Mouse (Mus musculus) myocyte (in vitro differentiated cells): ENCODE results near the gene Caskin1. TPM values are rescaled to one million over a fixed set of nuclear protein-coding genes. Genes with fewer than 3 reads are reported as not detected.
A peak's percentile ranks its signal among the peaks of the same experiment; 100 is the strongest.

Source experiments
- H3K27me3 ChIP-seq: one replicate; pipeline ENCODE4 v1.6.1; 2011; ENCODE audit not compliant: control insufficient read depth, insufficient read depth, insufficient read length
- H3K36me3 ChIP-seq: one replicate; pipeline ENCODE4 v1.6.1; 2011; ENCODE audit not compliant: control insufficient read depth, insufficient read depth
- H3K4me2 ChIP-seq: one replicate; pipeline ENCODE4 v1.6.1; 2011; ENCODE audit warnings: low read depth, control low read depth
- H3K4me3 ChIP-seq: one replicate; pipeline ENCODE4 v1.5.1; 2011; ENCODE audit warnings: mild to moderate bottlenecking, control low read depth, moderate library complexity
- H3K79me2 ChIP-seq: one replicate; pipeline ENCODE4 v1.6.1; 2011; ENCODE audit not compliant: control insufficient read depth, insufficient read depth
- H3ac ChIP-seq: one replicate; pipeline ENCODE4 v1.6.1; 2011; ENCODE audit not compliant: control insufficient read depth, insufficient read length
- CEBPB ChIP-seq: IDR thresholded peaks from 2 replicates; pipeline ENCODE4 v1.6.1; 2011; ENCODE audit warnings: mild to moderate bottlenecking, moderate library complexity; ENCODE audit not compliant: poor library complexity, insufficient read depth, severe bottlenecking
- E2F4 ChIP-seq: IDR thresholded peaks from one replicate; pipeline ENCODE4 v1.6.1; 2011; ENCODE audit warnings: mild to moderate bottlenecking, control low read depth, moderate library complexity; ENCODE audit not compliant: insufficient read depth
- MAX ChIP-seq: IDR thresholded peaks from one replicate; pipeline ENCODE4 v1.6.1; 2011; ENCODE audit warnings: low read depth, mild to moderate bottlenecking, control low read depth
- MYOD1 ChIP-seq, 3 experiments: IDR thresholded peaks; one replicate each; pipeline ENCODE4 v1.6.1; 2011; ENCODE audit warnings: control low read depth in 2 of 3, low read depth in 2 of 3, mild to moderate bottlenecking in 2 of 3, moderate library complexity in 1 of 3; ENCODE audit not compliant: insufficient read length in 2 of 3, control insufficient read depth in 1 of 3
- MYOG ChIP-seq, 3 experiments: IDR thresholded peaks; one replicate each; pipeline ENCODE4 v1.6.1; 2011; ENCODE audit warnings: control low read depth in 2 of 3, low read depth in 2 of 3, mild to moderate bottlenecking in 2 of 3; ENCODE audit not compliant: insufficient read length in 2 of 3, control insufficient read depth in 1 of 3, insufficient read depth in 1 of 3
- POLR2A ChIP-seq: IDR thresholded peaks from one replicate; pipeline ENCODE4 v1.6.1; 2011; ENCODE audit warnings: low read depth, mild to moderate bottlenecking, control low read depth, moderate library complexity; ENCODE audit not compliant: insufficient read length
- POLR2AphosphoS2 ChIP-seq: IDR thresholded peaks from one replicate; pipeline ENCODE4 v1.6.1; 2011; ENCODE audit warnings: low read depth, control low read depth; ENCODE audit not compliant: insufficient read length
- REST ChIP-seq: IDR thresholded peaks from one replicate; pipeline ENCODE4 v1.6.1; 2011; ENCODE audit warnings: mild to moderate bottlenecking, control low read depth, moderate library complexity; ENCODE audit not compliant: insufficient read depth, insufficient read length
- SRF ChIP-seq: IDR thresholded peaks from one replicate; pipeline ENCODE4 v1.6.1; 2011; ENCODE audit warnings: low read depth; ENCODE audit not compliant: control insufficient read depth, insufficient read length
- TCF12 ChIP-seq: IDR thresholded peaks from one replicate; pipeline ENCODE4 v1.6.1; 2011; ENCODE audit warnings: mild to moderate bottlenecking, control low read depth; ENCODE audit not compliant: poor library complexity, insufficient read depth, severe bottlenecking
- TCF3 ChIP-seq: IDR thresholded peaks from one replicate; pipeline ENCODE4 v1.6.1; 2011; ENCODE audit warnings: low read depth, control low read depth; ENCODE audit not compliant: insufficient read length
- USF1 ChIP-seq: IDR thresholded peaks from one replicate; pipeline ENCODE4 v1.6.1; 2011; ENCODE audit warnings: low read depth, mild to moderate bottlenecking, control low read depth, moderate library complexity
- polyA plus RNA-seq: library from polyadenylated mRNA; unstranded; fragments of >200 nt; fragmentation: generic; extraction: Trizol; gene quantifications from one replicate; pipeline ENCODE4 v1.2.1, GENCODE M21; 2012; ENCODE audit warnings: missing spikeins

The Caskin1 gene
- polyA plus RNA-seq, 1 experiment, result 0.16 TPM

- Histone ChIP-seq H3K27me3 (no peaks in the 10 kb centered on the region), H3K36me3 (no peaks in the 10 kb centered on the region), H3ac (peak overlapping the region; percentile 76), H3K79me2 (peaks cover 50% of the 10 kb centered on the region), H3K4me2 (peak overlapping the region; percentile 91), H3K4me3 (peak overlapping the region; percentile 42)
- TF ChIP-seq TCF3 (no peak), REST (no peak), SRF (peak; percentile 89), USF1 (no peak), POLR2AphosphoS2 (peak; percentile 32), MYOD1 (IDR thresholded peaks at IDR 0.05; ENCODE audit: control insufficient read depth in 1 of 3, insufficient read length in 2 of 3, low read depth in 2 of 3) (peak in 1 of 3 experiments; percentile 11), CEBPB (no peak), MAX (no peak), TCF12 (no peak), POLR2A (peak; percentile 15), E2F4 (no peak), MYOG (IDR thresholded peaks at IDR 0.05; ENCODE audit: control insufficient read depth in 1 of 3, insufficient read depth in 1 of 3, insufficient read length in 2 of 3, low read depth in 2 of 3) (peak in 2 of 3 experiments; percentile 36 to 67)
These were observed 62.1 kb downstream of the Caskin1 start for GRCm38 (mm10) chr17:24550416-24551049.

DNA sequence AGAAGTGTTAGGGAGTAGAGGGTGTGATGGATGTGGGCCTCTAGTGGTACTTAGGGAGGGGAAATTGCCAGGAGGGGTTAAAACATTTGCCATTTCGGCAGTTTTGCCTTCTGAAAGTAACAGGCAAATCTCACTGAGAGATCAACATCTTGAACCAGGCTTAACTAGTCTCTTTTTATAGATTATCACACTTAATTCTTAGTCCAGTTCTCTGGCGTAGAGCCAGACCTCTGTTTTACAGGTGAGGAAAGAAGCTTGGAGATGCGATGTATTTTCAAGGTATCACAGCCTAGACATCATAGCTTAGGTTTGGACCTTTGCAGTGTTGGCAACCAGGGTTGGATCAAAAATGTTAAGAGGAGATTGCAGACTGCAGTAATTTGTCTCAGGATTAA is 62.6 kb downstream of the Caskin1 start:
- TF ChIP-seq CEBPB, result no peak
- TF ChIP-seq E2F4, result no peak
- no peak for TF ChIP-seq MAX
- no peak for TF ChIP-seq POLR2A
- Histone ChIP-seq H3K27me3 (no peaks in the 10 kb centered on the region), H3ac (peak overlapping the region; percentile 76), H3K4me2 (peak overlapping the region; percentile 91), H3K36me3 (no peaks in the 10 kb centered on the region), H3K79me2 (peaks cover 56% of the 10 kb centered on the region), H3K4me3 (peak overlapping the region; percentile 42)

- peaks cover 97% of the 10 kb centered on the region for H3K79me2 ChIP-seq
- TF ChIP-seq MYOG (IDR thresholded peaks at IDR 0.05; ENCODE audit: control insufficient read depth in 1 of 3, insufficient read depth in 1 of 3, insufficient read length in 2 of 3, low read depth in 2 of 3) (peak; percentile 73 to 95 (median 83)), CEBPB (no peak), E2F4 (no peak), MYOD1 (IDR thresholded peaks at IDR 0.05; ENCODE audit: control insufficient read depth in 1 of 3, insufficient read length in 2 of 3, low read depth in 2 of 3) (peak in 2 of 3 experiments; percentile 75 to 81), TCF12 (peak; percentile 58), SRF (no peak), POLR2A (no peak), USF1 (no peak), REST (no peak), TCF3 (peak; percentile 35), MAX (no peak), POLR2AphosphoS2 (no peak)
- H3K4me3 ChIP-seq, result no peak overlapping the region
- no peak overlapping the region for H3ac ChIP-seq
- no peaks in the 10 kb centered on the region for H3K27me3 ChIP-seq
- peak overlapping the region; percentile 16 for H3K4me2 ChIP-seq
- H3K36me3 ChIP-seq, result no peaks in the 10 kb centered on the region
These were observed 68.7 kb downstream of the Caskin1 start for GRCm38 (mm10) chr17:24557091-24557490.

Other genes starting within 250 kb of the Caskin1 start
- 13.3 TPM for gene Ccnf, start 237.1 kb upstream of the Caskin1 start, polyA plus RNA-seq
- not detected for gene Abca17, start 137.5 kb upstream of the Caskin1 start, polyA plus RNA-seq
- 1.4 TPM for gene Abca3, start 136.7 kb upstream of the Caskin1 start, polyA plus RNA-seq
- gene Rnps1, start 74.0 kb upstream of the Caskin1 start, polyA plus RNA-seq, result 53.7 TPM
- 52.6 TPM for gene Eci1, start 62.0 kb upstream of the Caskin1 start, polyA plus RNA-seq
- 1.0 TPM for gene Dnase1l2, start 45.5 kb upstream of the Caskin1 start, polyA plus RNA-seq
- gene E4f1, start 18.3 kb upstream of the Caskin1 start, polyA plus RNA-seq, result 18.7 TPM
- 53.7 TPM for gene Pgp, start 18.2 kb upstream of the Caskin1 start, polyA plus RNA-seq
- gene Bricd5, start 14.7 kb upstream of the Caskin1 start, polyA plus RNA-seq, result 0.53 TPM
- gene Mlst8, start 9.5 kb upstream of the Caskin1 start, polyA plus RNA-seq, result 16.5 TPM
- 112 TPM for gene Traf7, start 39.3 kb downstream of the Caskin1 start, polyA plus RNA-seq
- gene Rab26, start 45.6 kb downstream of the Caskin1 start, polyA plus RNA-seq, result 0.35 TPM
- 47.2 TPM for gene Pkd1, start 61.2 kb downstream of the Caskin1 start, polyA plus RNA-seq
- gene Tsc2, start 144.0 kb downstream of the Caskin1 start, polyA plus RNA-seq, result 49.5 TPM
- gene Nthl1, start 144.1 kb downstream of the Caskin1 start, polyA plus RNA-seq, result 20.2 TPM
- 19.1 TPM for gene Slc9a3r2, start 161.7 kb downstream of the Caskin1 start, polyA plus RNA-seq
- not detected for gene Npw, start 169.9 kb downstream of the Caskin1 start, polyA plus RNA-seq
- 49.7 TPM for gene Zfp598, start 181.1 kb downstream of the Caskin1 start, polyA plus RNA-seq
- gene Syngr3, start 201.4 kb downstream of the Caskin1 start, polyA plus RNA-seq, result 0.29 TPM
- 47.7 TPM for gene Gfer, start 207.6 kb downstream of the Caskin1 start, polyA plus RNA-seq
- 0.54 TPM for gene Noxo1, start 207.6 kb downstream of the Caskin1 start, polyA plus RNA-seq
- 66.6 TPM for gene Tbl3, start 219.1 kb downstream of the Caskin1 start, polyA plus RNA-seq
- gene Rnf151, start 229.5 kb downstream of the Caskin1 start, polyA plus RNA-seq, result 0.36 TPM
- 178 TPM for gene Rps2, start 229.5 kb downstream of the Caskin1 start, polyA plus RNA-seq
- 547 TPM for gene Ndufb10, start 235.9 kb downstream of the Caskin1 start, polyA plus RNA-seq
- 1.7 TPM for gene Rpl3l, start 239.2 kb downstream of the Caskin1 start, polyA plus RNA-seq
- gene Msrb1, start 248.0 kb downstream of the Caskin1 start, polyA plus RNA-seq, result 73.9 TPM